Mouse (Mus musculus) heart, postnatal 0 days (tissue): ENCODE measurements around the gene Ccdc115.

Experiments
- CTCF ChIP-seq: IDR thresholded peaks from 2 replicates; pipeline ENCODE4 v1.5.1; 2016; ENCODE audit warnings: antibody characterized with exemption, control low read depth, low read depth
- EP300 ChIP-seq: IDR thresholded peaks from 2 replicates; pipeline ENCODE4 v1.6.1; 2016; ENCODE audit warnings: antibody characterized with exemption, low read depth

- TF ChIP-seq CTCF = no peak
- TF ChIP-seq EP300 = no peak
Observed at GRCm38 (mm10) chr1:34468051-34468450, 28.6 kb upstream of the Ccdc115 start.
